Mouse (Mus musculus) heart, embryonic 13.5 days (tissue): ENCODE results near the gene Fbxw2. TPM values are rescaled to one million over a fixed set of nuclear protein-coding genes. Genes with fewer than 3 reads are reported as not detected.
A peak's percentile ranks its signal among the peaks of the same experiment; 100 is the strongest.
"Not testable (repeated sequence)": the region's sequence is repeated elsewhere in the genome, so short reads cannot be mapped to it uniquely, and the experiment has no call there.

Experiments used
- ATAC-seq: fragments of 200-750 bp; cut with Nextera tagmentation; 2 replicates; pipeline ENCODE4 v1.8.0; 2017; ENCODE audit warnings: moderate TSS enrichment; ENCODE audit not compliant: insufficient number of reproducible peaks, low FRiP score, low TSS enrichment; ENCODE audit errors: extremely low read depth
- H3K27ac ChIP-seq: fragments of 300-500 bp; sonication (generic); replicated peaks from 2 replicates; pipeline ENCODE4 v1.5.1; 2015; ENCODE audit warnings: moderate library complexity, mild to moderate bottlenecking, inconsistent platforms
- H3K27me3 ChIP-seq: fragments of 300-500 bp; sonication (generic); replicated peaks from 2 replicates; pipeline ENCODE4 v1.6.1; 2015; ENCODE audit warnings: mild to moderate bottlenecking, inconsistent platforms
- H3K36me3 ChIP-seq: fragments of 300-500 bp; sonication (generic); 2 replicates; pipeline ENCODE4 v1.6.1; 2015; ENCODE audit warnings: mild to moderate bottlenecking, inconsistent platforms
- H3K4me1 ChIP-seq: fragments of 300-500 bp; sonication (generic); 2 replicates; pipeline ENCODE4 v1.6.1; 2015; ENCODE audit warnings: inconsistent platforms
- H3K4me2 ChIP-seq: fragments of 300-500 bp; sonication (generic); 2 replicates; pipeline ENCODE4 v1.6.1; 2015; ENCODE audit warnings: inconsistent platforms, mild to moderate bottlenecking, moderate library complexity
- H3K4me3 ChIP-seq: fragments of 300-500 bp; sonication (generic); 2 replicates; pipeline ENCODE4 v1.5.1; 2015; ENCODE audit warnings: moderate library complexity, mild to moderate bottlenecking, inconsistent platforms
- H3K9ac ChIP-seq: fragments of 300-500 bp; sonication (generic); 2 replicates; pipeline ENCODE4 v1.6.1; 2015; ENCODE audit warnings: inconsistent platforms, mild to moderate bottlenecking, moderate library complexity
- H3K9me3 ChIP-seq: fragments of 300-500 bp; sonication (generic); 2 replicates; pipeline ENCODE4 v1.6.1; 2016; ENCODE audit warnings: inconsistent platforms
- WGBS: fragments of 180-500 bp; shearing (Covaris S2); methylation state at CpG from one replicate; pipeline ENCODE4 v1.1.7; 2015; ENCODE audit warnings: mixed read lengths; 5-methylcytosine and 5-hydroxymethylcytosine counted together
- polyA plus RNA-seq: library from polyadenylated mRNA; unstranded; fragments of >200 nt; fragmentation: Nextera tagmentation; extraction: Ambion mirVana; gene quantifications from 2 replicates; pipeline ENCODE4 v1.2.1, GENCODE M21; 2015

Gene Fbxw2
- polyA plus RNA-seq, 1 experiment from 2014 or later: 55.0 TPM

- peak overlapping the region; percentile 93 for H3K27ac ChIP-seq
- no peaks in the 10 kb centered on the region for H3K27me3 ChIP-seq
- peak; percentile 10; the same call in 1 of the 2 replicates for ATAC-seq
- no peaks in the 10 kb centered on the region for H3K9me3 ChIP-seq
- H3K36me3 ChIP-seq: peaks cover 51% of the 10 kb centered on the region
- H3K9ac ChIP-seq: peak overlapping the region; percentile 100
- peaks cover 57% of the 10 kb centered on the region for H3K4me1 ChIP-seq
- peak overlapping the region; percentile 99 for H3K4me3 ChIP-seq
- peak overlapping the region; percentile 82 for H3K4me2 ChIP-seq
- WGBS: 2% methylated on average over 50 of the region's 50 CpGs
Observed at GRCm38 (mm10) chr2:34772252-34773235, 53.6 kb downstream of the Fbxw2 start.

GRCm38 (mm10) chr2:34771368-34772226, 54.5 kb downstream of the Fbxw2 start, which contains the start of gene Hspa5:
Hspa5 (plus strand) TSS chr2:34771970.
- peak within 1 kb of the TSS; percentile 100 for H3K9ac ChIP-seq
- H3K4me2 ChIP-seq: peak within 1 kb of the TSS; percentile 82
- H3K9me3 ChIP-seq: no peaks in the 10 kb centered on the region
- H3K27me3 ChIP-seq: no peaks in the 10 kb centered on the region
- H3K27ac ChIP-seq: peak within 1 kb of the TSS; percentile 93
- peaks cover 41% of the 10 kb centered on the region for H3K36me3 ChIP-seq
- under 1% methylated on average over 60 of the region's 60 CpGs for WGBS
- ATAC-seq: peak; percentile 97
- peak within 1 kb of the TSS; percentile 99 for H3K4me3 ChIP-seq
- peaks cover 47% of the 10 kb centered on the region for H3K4me1 ChIP-seq

GRCm38 (mm10) chr2:34770951-34771350, 55.2 kb downstream of the Fbxw2 start:
- Histone ChIP-seq H3K27me3 (no peaks in the 10 kb centered on the region), H3K4me1 (peaks cover 41% of the 10 kb centered on the region), H3K36me3 (peaks cover 35% of the 10 kb centered on the region), H3K4me3 (peak overlapping the region; percentile 99), H3K9ac (peak overlapping the region; percentile 98), H3K4me2 (peak overlapping the region; percentile 81), H3K9me3 (no peaks in the 10 kb centered on the region), H3K27ac (peak overlapping the region; percentile 93)
- ATAC-seq: no peak
- 2% methylated on average over 6 of the region's 6 CpGs for WGBS

- no peak overlapping the region for H3K27ac ChIP-seq
- peak overlapping the region; percentile 81 for H3K4me2 ChIP-seq
- WGBS: 92% methylated on average over 2 of the region's 2 CpGs
- peaks cover 32% of the 10 kb centered on the region for H3K4me1 ChIP-seq
- no peak for ATAC-seq
- peak overlapping the region; percentile 99 for H3K4me3 ChIP-seq
- H3K27me3 ChIP-seq: no peaks in the 10 kb centered on the region
- H3K9me3 ChIP-seq: no peaks in the 10 kb centered on the region
- H3K9ac ChIP-seq: no peak overlapping the region
- H3K36me3 ChIP-seq: peaks cover 26% of the 10 kb centered on the region
Observed at GRCm38 (mm10) chr2:34770049-34770448, 56.1 kb downstream of the Fbxw2 start.

GRCm38 (mm10) chr2:34764801-34765200, 61.3 kb downstream of the Fbxw2 start:
- no peak overlapping the region for H3K27ac ChIP-seq
- H3K36me3 ChIP-seq: no peaks in the 10 kb centered on the region
- no peak overlapping the region for H3K4me2 ChIP-seq
- H3K9me3 ChIP-seq: no peaks in the 10 kb centered on the region
- no peak overlapping the region for H3K9ac ChIP-seq
- H3K27me3 ChIP-seq: no peaks in the 10 kb centered on the region
- no peaks in the 10 kb centered on the region for H3K4me1 ChIP-seq
- no peak for ATAC-seq
- 83% methylated on average over 5 of the region's 12 CpGs for WGBS
- H3K4me3 ChIP-seq: no peak overlapping the region

- WGBS: 63% methylated on average over 2 of the region's 2 CpGs
- no peaks in the 10 kb centered on the region for H3K27me3 ChIP-seq
- no peaks in the 10 kb centered on the region for H3K9me3 ChIP-seq
- H3K4me3 ChIP-seq: no peak overlapping the region
- no peaks in the 10 kb centered on the region for H3K4me1 ChIP-seq
- no peaks in the 10 kb centered on the region for H3K36me3 ChIP-seq
- ATAC-seq: no peak
- H3K9ac ChIP-seq: no peak overlapping the region
- H3K27ac ChIP-seq: no peak overlapping the region
- no peak overlapping the region for H3K4me2 ChIP-seq
Observed at GRCm38 (mm10) chr2:34762872-34763271, 63.2 kb downstream of the Fbxw2 start.

- no peak overlapping the region for H3K9ac ChIP-seq
- no peaks in the 10 kb centered on the region for H3K36me3 ChIP-seq
- 48% methylated on average over 2 of the region's 2 CpGs for WGBS
- H3K27ac ChIP-seq: no peak overlapping the region
- no peak for ATAC-seq
- no peak overlapping the region for H3K4me2 ChIP-seq
- H3K4me1 ChIP-seq: no peaks in the 10 kb centered on the region
- no peak overlapping the region for H3K4me3 ChIP-seq
- no peaks in the 10 kb centered on the region for H3K9me3 ChIP-seq
- H3K27me3 ChIP-seq: no peaks in the 10 kb centered on the region
Observed at GRCm38 (mm10) chr2:34762174-34762573, 63.9 kb downstream of the Fbxw2 start.

- not testable (repeated sequence) for ATAC-seq, H3K9me3 ChIP-seq, H3K27ac ChIP-seq, H3K4me2 ChIP-seq, H3K4me1 ChIP-seq, H3K36me3 ChIP-seq, H3K9ac ChIP-seq, H3K4me3 ChIP-seq, H3K27me3 ChIP-seq
- WGBS: 78% methylated on average over 5 of the region's 5 CpGs
Observed at GRCm38 (mm10) chr2:34761272-34761671, 64.8 kb downstream of the Fbxw2 start.

GRCm38 (mm10) chr2:34757341-34757740, 68.8 kb downstream of the Fbxw2 start:
- no peak overlapping the region for H3K4me3 ChIP-seq
- H3K27ac ChIP-seq: no peak overlapping the region
- no peak overlapping the region for H3K4me2 ChIP-seq
- no peaks in the 10 kb centered on the region for H3K36me3 ChIP-seq
- peaks cover 14% of the 10 kb centered on the region for H3K4me1 ChIP-seq
- no peaks in the 10 kb centered on the region for H3K9me3 ChIP-seq
- H3K27me3 ChIP-seq: no peaks in the 10 kb centered on the region
- ATAC-seq: no peak
- WGBS: 52% methylated on average over 1 of the region's 1 CpGs
- no peak overlapping the region for H3K9ac ChIP-seq

- peak within 1 kb of the TSS; percentile 97 for H3K27ac ChIP-seq
- no peak for ATAC-seq
- H3K4me2 ChIP-seq: peak within 1 kb of the TSS; percentile 71
- under 1% methylated on average over 14 of the region's 14 CpGs for WGBS
- H3K4me1 ChIP-seq: peaks cover 34% of the 10 kb centered on the region
- H3K4me3 ChIP-seq: peak within 1 kb of the TSS; percentile 97
- no peaks in the 10 kb centered on the region for H3K36me3 ChIP-seq
- H3K9ac ChIP-seq: peak within 1 kb of the TSS; percentile 99
- H3K9me3 ChIP-seq: no peaks in the 10 kb centered on the region
- H3K27me3 ChIP-seq: no peaks in the 10 kb centered on the region
Observed at GRCm38 (mm10) chr2:34754551-34755358, 71.4 kb downstream of the Fbxw2 start, which contains the start of gene Gapvd1. Gapvd1 (minus strand) TSS chr2:34755232.
